Mouse (Mus musculus) forebrain, embryonic 16.5 days (tissue): ENCODE data around the gene Stk36. TPM values are rescaled to one million over a fixed set of nuclear protein-coding genes. Genes with fewer than 3 reads are reported as not detected.

ENCODE experiments used
- ATAC-seq: fragments of 200-750 bp; cut with Nextera tagmentation; 2 replicates; pipeline ENCODE4 v1.8.0; 2017; ENCODE audit warnings: mild to moderate bottlenecking, moderate library complexity
- H3K27ac ChIP-seq: fragments of 300-500 bp; sonication (generic); 2 replicates; pipeline ENCODE4 v1.5.1; 2014; ENCODE audit warnings: low read length, control low read depth
- H3K27me3 ChIP-seq: fragments of 300-500 bp; sonication (generic); replicated peaks from 2 replicates; pipeline ENCODE4 v1.6.1; 2014; ENCODE audit warnings: low read length; ENCODE audit not compliant: control insufficient read depth, insufficient read depth
- H3K36me3 ChIP-seq: fragments of 300-500 bp; sonication (generic); 2 replicates; pipeline ENCODE4 v1.6.1; 2014; ENCODE audit not compliant: control insufficient read depth, insufficient read depth
- H3K4me1 ChIP-seq: fragments of 300-500 bp; sonication (generic); replicated peaks from 2 replicates; pipeline ENCODE4 v1.6.1; 2014; ENCODE audit warnings: low read length; ENCODE audit not compliant: control insufficient read depth, insufficient read depth
- H3K4me2 ChIP-seq: fragments of 300-500 bp; sonication (generic); 2 replicates; pipeline ENCODE4 v1.6.1; 2014; ENCODE audit warnings: mild to moderate bottlenecking, low read length, control low read depth
- H3K4me3 ChIP-seq: fragments of 300-500 bp; sonication (generic); replicated peaks from 2 replicates; pipeline ENCODE4 v1.5.1; 2014; ENCODE audit warnings: mild to moderate bottlenecking, low read length, control low read depth
- H3K9ac ChIP-seq: fragments of 300-500 bp; sonication (generic); replicated peaks from 2 replicates; pipeline ENCODE4 v1.6.1; 2014; ENCODE audit warnings: low read depth, low read length, control low read depth
- H3K9me3 ChIP-seq: fragments of 300-500 bp; sonication (generic); 2 replicates; pipeline ENCODE4 v1.6.1; 2016; ENCODE audit warnings: low read length; ENCODE audit not compliant: control insufficient read depth
- WGBS: fragments of 180-500 bp; shearing (Covaris S2); extraction: QIAGEN DNeasy Blood & Tissue Kit; methylation state at CpG from one replicate; pipeline ENCODE4 v1.1.7; 2014; 5-methylcytosine and 5-hydroxymethylcytosine counted together
- polyA plus RNA-seq: library from polyadenylated mRNA; unstranded; fragments of >200 nt; fragmentation: Nextera tagmentation; extraction: Ambion mirVana; gene quantifications from 2 replicates; pipeline ENCODE4 v1.2.1, GENCODE M21; 2015

The Stk36 gene
- 28.1 and 31.1 TPM in 2 replicates for polyA plus RNA-seq

GRCm38 (mm10) chr1:74601267-74601962 lies at the start of gene Stk36, which contains the start of gene Rnf25:
Gene Stk36 (plus strand): TSS chr1:74601445.
Gene Rnf25 (minus strand): TSS chr1:74601397.
- Histone ChIP-seq H3K4me3 (peak within 1 kb of the TSS; percentile 89), H3K36me3 (peaks cover 8% of the 10 kb centered on the region; the same call in 1 of the 2 replicates), H3K9ac (peak within 1 kb of the TSS; percentile 84), H3K27ac (peak within 1 kb of the TSS; percentile 53), H3K27me3 (no peaks in the 10 kb centered on the region), H3K4me2 (peak within 1 kb of the TSS; percentile 96), H3K4me1 (peaks cover 15% of the 10 kb centered on the region), H3K9me3 (no peaks in the 10 kb centered on the region)
- peak; percentile 94 for ATAC-seq
- 8% methylated on average over 25 of the region's 25 CpGs for WGBS

GRCm38 (mm10) chr1:74559061-74559460 lies 42.2 kb upstream of the Stk36 start:
- no peaks in the 10 kb centered on the region for H3K9me3 ChIP-seq
- no peaks in the 10 kb centered on the region for H3K27me3 ChIP-seq
- no peak overlapping the region for H3K4me3 ChIP-seq
- ATAC-seq, result no peak
- H3K36me3 ChIP-seq, result no peaks in the 10 kb centered on the region; the same call in 1 of the 2 replicates
- no peaks in the 10 kb centered on the region for H3K4me1 ChIP-seq
- no peak overlapping the region for H3K9ac ChIP-seq
- WGBS, result 92% methylated on average over 5 of the region's 5 CpGs
- no peak overlapping the region for H3K4me2 ChIP-seq
- no peak overlapping the region for H3K27ac ChIP-seq

- 80% methylated on average over 6 of the region's 6 CpGs for WGBS
- Histone ChIP-seq H3K9me3 (no peaks in the 10 kb centered on the region), H3K4me3 (no peak overlapping the region), H3K4me1 (no peaks in the 10 kb centered on the region), H3K27ac (no peak overlapping the region), H3K27me3 (no peaks in the 10 kb centered on the region), H3K9ac (no peak overlapping the region), H3K4me2 (no peak overlapping the region), H3K36me3 (peaks cover 33% of the 10 kb centered on the region)
- no peak for ATAC-seq
Observed at GRCm38 (mm10) chr1:74565834-74566233, 35.4 kb upstream of the Stk36 start.

- Histone ChIP-seq H3K27ac (no peak overlapping the region), H3K27me3 (no peaks in the 10 kb centered on the region), H3K9ac (no peak overlapping the region), H3K36me3 (peaks cover 48% of the 10 kb centered on the region), H3K4me2 (no peak overlapping the region), H3K4me3 (no peak overlapping the region), H3K4me1 (no peaks in the 10 kb centered on the region), H3K9me3 (no peaks in the 10 kb centered on the region)
- WGBS, result 91% methylated on average over 29 of the region's 29 CpGs
- ATAC-seq, result no peak
Observed at GRCm38 (mm10) chr1:74569739-74570719, 31.2 kb upstream of the Stk36 start.

GRCm38 (mm10) chr1:74582621-74583020 lies 18.6 kb upstream of the Stk36 start:
- H3K27ac ChIP-seq, result no peak overlapping the region
- no peak for ATAC-seq

GRCm38 (mm10) chr1:74584616-74585398 lies 16.4 kb upstream of the Stk36 start:
- Histone ChIP-seq H3K4me3 (no peak overlapping the region), H3K27ac (no peak overlapping the region), H3K36me3 (peaks cover 1% of the 10 kb centered on the region; the same call in 1 of the 2 replicates), H3K9me3 (no peaks in the 10 kb centered on the region), H3K4me1 (peaks cover 28% of the 10 kb centered on the region), H3K27me3 (no peaks in the 10 kb centered on the region), H3K4me2 (no peak overlapping the region), H3K9ac (no peak overlapping the region)
- ATAC-seq, result no peak
- WGBS, result 94% methylated on average over 3 of the region's 3 CpGs

More at GRCm38 (mm10) chr1:74582621-74583020, 18.6 kb upstream of the Stk36 start:
- Histone ChIP-seq H3K9ac (no peak overlapping the region), H3K4me1 (peaks cover 20% of the 10 kb centered on the region), H3K36me3 (peaks cover 7% of the 10 kb centered on the region; the same call in 1 of the 2 replicates), H3K27me3 (no peaks in the 10 kb centered on the region), H3K4me2 (no peak overlapping the region), H3K4me3 (no peak overlapping the region), H3K9me3 (no peaks in the 10 kb centered on the region)
- WGBS, result 77% methylated on average over 3 of the region's 3 CpGs

GRCm38 (mm10) chr1:74587233-74587772 lies 13.9 kb upstream of the Stk36 start:
- no peaks in the 10 kb centered on the region for H3K9me3 ChIP-seq
- WGBS, result 0% methylated on average over 24 of the region's 24 CpGs
- no peaks in the 10 kb centered on the region for H3K27me3 ChIP-seq
- H3K36me3 ChIP-seq, result peaks cover 18% of the 10 kb centered on the region
- peaks cover 28% of the 10 kb centered on the region for H3K4me1 ChIP-seq
- H3K27ac ChIP-seq, result peak overlapping the region; percentile 83
- ATAC-seq, result no peak; the same call in 1 of the 2 replicates
- peak overlapping the region; percentile 72 for H3K9ac ChIP-seq
- peak overlapping the region; percentile 74 for H3K4me3 ChIP-seq
- H3K4me2 ChIP-seq, result peak overlapping the region; percentile 64

- Histone ChIP-seq H3K27ac (peak within 1 kb of the TSS; percentile 83), H3K4me3 (peak within 1 kb of the TSS; percentile 74), H3K9ac (peak within 1 kb of the TSS; percentile 72), H3K4me2 (peak within 1 kb of the TSS; percentile 64), H3K9me3 (no peaks in the 10 kb centered on the region), H3K4me1 (peaks cover 28% of the 10 kb centered on the region), H3K27me3 (no peaks in the 10 kb centered on the region), H3K36me3 (peaks cover 18% of the 10 kb centered on the region)
- peak; percentile 99 for ATAC-seq
- WGBS, result under 1% methylated on average over 45 of the region's 48 CpGs
Observed at GRCm38 (mm10) chr1:74587773-74588445, 13.3 kb upstream of the Stk36 start, which contains the start of the genes Zfp142 and Bcs1l. Gene Zfp142 (minus strand): TSS chr1:74588246. Gene Bcs1l (plus strand): TSS chr1:74588289.
